Mouse (Mus musculus) forebrain, embryonic 13.5 days (tissue): ENCODE results near the gene Srbd1. TPM values are rescaled to one million over a fixed set of nuclear protein-coding genes. Genes with fewer than 3 reads are reported as not detected.

ENCODE experiments used
- ATAC-seq: fragments of 200-750 bp; cut with Nextera tagmentation; 2 replicates; pipeline ENCODE4 v1.8.0; 2017
- H3K27ac ChIP-seq: fragments of 300-500 bp; sonication (generic); 2 replicates; pipeline ENCODE4 v1.5.1; 2015; ENCODE audit warnings: inconsistent platforms, mild to moderate bottlenecking, moderate library complexity
- H3K27me3 ChIP-seq: fragments of 300-500 bp; sonication (generic); 2 replicates; pipeline ENCODE4 v1.6.1; 2015; ENCODE audit warnings: mild to moderate bottlenecking, inconsistent platforms
- H3K36me3 ChIP-seq: fragments of 300-500 bp; sonication (generic); 2 replicates; pipeline ENCODE4 v1.6.1; 2015; ENCODE audit warnings: mild to moderate bottlenecking, inconsistent platforms; ENCODE audit not compliant: poor library complexity, severe bottlenecking
- H3K4me1 ChIP-seq: fragments of 300-500 bp; sonication (generic); 2 replicates; pipeline ENCODE4 v1.6.1; 2015; ENCODE audit warnings: inconsistent platforms
- H3K4me2 ChIP-seq: fragments of 300-500 bp; sonication (generic); 2 replicates; pipeline ENCODE4 v1.6.1; 2015; ENCODE audit warnings: inconsistent platforms, mild to moderate bottlenecking, moderate library complexity
- H3K4me3 ChIP-seq: fragments of 300-500 bp; sonication (generic); 2 replicates; pipeline ENCODE4 v1.5.1; 2015; ENCODE audit warnings: mild to moderate bottlenecking, inconsistent platforms
- H3K9ac ChIP-seq: fragments of 300-500 bp; sonication (generic); 2 replicates; pipeline ENCODE4 v1.6.1; 2015; ENCODE audit warnings: mild to moderate bottlenecking, inconsistent platforms
- H3K9me3 ChIP-seq: fragments of 300-500 bp; sonication (generic); replicated peaks from 2 replicates; pipeline ENCODE4 v1.6.1; 2016; ENCODE audit warnings: inconsistent platforms
- WGBS: fragments of 180-500 bp; shearing (Covaris S2); methylation state at CpG from one replicate; pipeline ENCODE4 v1.1.7; 2015; 5-methylcytosine and 5-hydroxymethylcytosine counted together
- polyA plus RNA-seq: library from polyadenylated mRNA; unstranded; fragments of >200 nt; fragmentation: Nextera tagmentation; extraction: Ambion mirVana; gene quantifications from 2 replicates; pipeline ENCODE4 v1.2.1, GENCODE M21; 2015

Gene Srbd1
- polyA plus RNA-seq, 1 experiment from 2014 or later = 18.2 TPM

DNA sequence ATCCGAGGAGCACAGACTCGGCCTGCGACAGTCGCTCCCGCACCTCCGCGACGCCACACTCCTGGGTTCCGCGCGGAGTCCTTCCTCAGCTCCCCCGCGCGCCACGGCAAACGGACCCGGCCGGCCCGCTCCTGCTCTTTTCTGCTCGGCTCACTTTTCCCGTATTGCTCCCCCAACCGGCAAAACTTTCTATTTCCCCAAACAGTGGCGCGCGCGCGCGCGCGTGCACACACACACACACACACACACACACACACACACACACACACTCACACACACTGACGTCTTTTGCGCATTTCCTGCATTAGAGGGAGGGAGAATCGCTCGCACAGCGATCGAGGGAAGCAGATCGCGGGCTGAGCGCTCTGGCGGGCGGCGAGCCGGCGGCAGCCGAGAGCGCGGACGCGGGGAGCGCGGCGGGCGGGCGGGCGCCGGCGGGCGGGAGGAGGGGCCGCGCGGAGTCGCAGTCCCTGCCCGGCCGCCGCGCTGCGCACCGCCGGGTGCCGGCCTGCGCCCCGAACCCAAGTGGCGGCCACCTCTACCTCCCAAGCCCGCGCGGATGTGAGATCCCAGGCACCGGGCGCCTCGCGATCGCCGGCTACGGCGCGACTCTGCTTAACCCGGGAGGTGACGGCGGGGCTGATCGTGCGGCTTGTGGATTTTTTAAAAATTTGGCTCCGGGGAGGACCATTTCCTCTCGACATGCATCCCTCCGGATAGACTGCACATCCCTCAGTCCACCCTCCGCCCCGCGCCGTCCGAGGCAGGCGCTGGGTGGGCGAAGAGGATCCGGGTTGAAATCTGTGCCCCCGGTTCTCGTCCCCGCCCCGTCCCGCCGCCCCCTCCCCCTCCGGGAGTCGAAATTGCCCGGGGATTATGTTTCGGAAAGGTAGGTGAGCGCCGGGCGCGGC, 22.6 kb upstream of the Srbd1 start, which contains the start of gene Prkce:
Gene Prkce, plus strand, starts transcription at position 466 of the 911 bp plus-strand sequence.
- Histone ChIP-seq H3K4me2 (peak within 1 kb of the TSS; percentile 96), H3K36me3 (no peaks in the 10 kb centered on the region), H3K9ac (peak within 1 kb of the TSS; percentile 81), H3K4me1 (peaks cover 37% of the 10 kb centered on the region), H3K27ac (peak within 1 kb of the TSS; percentile 91), H3K27me3 (no peaks in the 10 kb centered on the region), H3K9me3 (no peaks in the 10 kb centered on the region), H3K4me3 (peak within 1 kb of the TSS; percentile 71)
- under 1% methylated on average over 98 of the region's 115 CpGs for WGBS
- ATAC-seq = peak; percentile 74

DNA sequence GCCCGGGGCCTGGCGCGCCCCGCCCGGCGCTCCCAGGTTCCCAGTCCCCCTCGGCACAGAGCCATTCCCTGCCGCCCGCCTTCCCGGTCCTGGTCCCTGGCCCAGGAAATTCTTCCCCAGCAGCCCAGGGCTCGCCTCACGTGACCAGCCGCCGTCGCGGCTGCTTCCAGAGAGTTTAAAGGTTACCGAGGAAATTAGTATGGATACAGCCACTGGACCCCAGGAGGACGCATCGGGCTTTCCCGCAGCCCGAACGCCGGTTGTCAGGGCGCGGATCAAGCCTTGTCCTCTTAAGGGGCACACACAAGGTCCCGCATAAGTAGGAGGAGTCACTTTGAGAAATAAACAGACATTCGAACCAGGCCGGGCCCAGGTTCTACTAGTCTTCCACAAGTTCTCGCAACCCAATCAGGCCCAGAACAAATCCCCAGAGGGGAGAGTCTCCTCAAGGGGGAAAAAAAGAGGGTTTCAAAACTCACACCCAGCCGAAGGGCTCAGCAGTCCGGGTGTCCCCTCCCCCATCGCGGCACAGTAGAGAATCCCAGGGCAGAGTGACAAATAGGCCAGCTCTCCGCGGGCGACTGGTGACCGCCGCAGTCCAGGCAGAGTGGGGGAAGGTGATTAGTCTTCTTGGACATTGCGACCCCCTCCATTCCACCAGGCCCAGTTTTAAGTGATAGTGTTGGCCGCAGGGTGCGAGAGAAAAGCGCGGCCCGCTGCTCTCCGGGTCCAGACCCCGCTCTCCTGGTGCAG, 21.8 kb upstream of the Srbd1 start:
- Histone ChIP-seq H3K27ac (peak overlapping the region; percentile 91), H3K4me1 (peaks cover 37% of the 10 kb centered on the region), H3K36me3 (no peaks in the 10 kb centered on the region), H3K9ac (peak overlapping the region; percentile 81), H3K4me2 (peak overlapping the region; percentile 96), H3K9me3 (no peaks in the 10 kb centered on the region), H3K4me3 (peak overlapping the region; percentile 71), H3K27me3 (no peaks in the 10 kb centered on the region)
- ATAC-seq = peak; percentile 37
- under 1% methylated on average over 43 of the region's 46 CpGs for WGBS

DNA sequence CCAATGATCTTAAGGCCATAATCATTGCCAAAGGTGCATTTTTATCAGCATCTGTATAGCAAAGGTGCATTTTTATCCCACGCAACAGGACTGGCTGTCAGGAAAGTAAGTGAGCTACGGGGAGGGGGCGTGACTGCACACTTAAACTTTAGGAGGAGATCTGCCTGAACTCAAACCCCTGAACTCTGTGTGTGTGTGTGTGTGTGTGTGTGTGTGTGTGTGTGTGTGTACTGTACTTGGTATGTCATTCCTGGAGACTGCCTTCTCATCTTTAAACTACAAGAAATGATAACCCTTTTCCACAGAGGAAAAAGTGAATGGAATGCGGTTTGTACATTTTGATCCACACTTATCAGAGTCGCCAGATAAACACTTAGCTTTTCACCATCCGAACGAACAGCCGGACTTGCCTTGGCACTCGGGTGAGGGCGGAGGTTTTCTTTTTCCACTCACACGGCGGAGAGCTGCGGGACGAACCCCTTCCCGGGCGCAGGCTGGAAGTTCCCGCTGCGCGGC, 21.1 kb upstream of the Srbd1 start:
- Histone ChIP-seq H3K4me1 (peaks cover 36% of the 10 kb centered on the region), H3K27me3 (no peaks in the 10 kb centered on the region), H3K9ac (peak overlapping the region; percentile 81), H3K27ac (peak overlapping the region; percentile 91), H3K4me3 (peak overlapping the region; percentile 71), H3K4me2 (peak overlapping the region; percentile 96), H3K36me3 (no peaks in the 10 kb centered on the region), H3K9me3 (no peaks in the 10 kb centered on the region)
- WGBS = 2% methylated on average over 19 of the region's 19 CpGs
- ATAC-seq = no peak

DNA sequence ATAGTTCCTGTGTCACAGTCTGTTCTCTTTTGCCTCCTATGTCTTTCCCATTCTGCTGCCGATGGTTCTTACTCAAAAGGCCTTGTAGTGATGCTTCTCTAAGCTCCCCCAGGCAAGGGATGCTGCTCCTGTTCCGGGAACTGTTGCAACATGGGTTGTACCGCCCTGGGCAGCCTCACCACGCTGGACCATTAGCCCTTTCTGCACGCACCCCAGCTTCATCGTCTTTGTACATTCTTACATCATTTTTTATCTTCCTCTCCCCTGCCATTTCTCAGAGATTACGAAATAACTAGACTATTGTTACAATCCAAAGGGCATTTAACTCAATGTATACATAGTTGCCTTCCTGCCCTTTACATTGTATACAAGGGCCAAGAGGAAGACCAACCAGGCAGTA, 19.4 kb upstream of the Srbd1 start:
- Histone ChIP-seq H3K36me3 (no peaks in the 10 kb centered on the region), H3K27me3 (0 out of 2 replicates have a peak, but pooled peaks cover 3% of the 10 kb centered on the region), H3K9ac (no peak overlapping the region), H3K4me3 (no peak overlapping the region), H3K9me3 (no peaks in the 10 kb centered on the region), H3K4me2 (no peak overlapping the region), H3K27ac (no peak overlapping the region), H3K4me1 (peaks cover 20% of the 10 kb centered on the region)
- no peak for ATAC-seq
- 81% methylated on average over 7 of the region's 7 CpGs for WGBS

DNA sequence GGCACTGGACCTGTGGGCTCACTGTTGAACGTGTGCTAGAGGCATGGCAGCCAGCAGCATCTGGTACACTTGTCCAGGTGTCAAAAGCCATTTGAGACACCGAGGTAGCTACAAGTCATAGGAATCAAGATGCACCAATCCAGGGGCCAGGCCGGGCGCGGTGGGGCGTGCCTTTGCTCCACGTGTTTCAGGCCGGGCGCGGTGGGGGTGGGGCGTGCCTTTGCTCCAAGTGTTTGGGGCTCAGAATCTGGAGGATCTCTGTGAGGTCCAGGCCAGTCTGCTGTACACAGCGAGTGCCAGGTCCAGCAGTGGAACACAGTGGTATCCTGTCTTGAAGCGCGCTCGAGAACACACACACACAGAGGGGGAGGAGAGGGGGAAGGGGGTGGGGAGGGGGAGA, 17.7 kb upstream of the Srbd1 start:
- H3K27me3 ChIP-seq = 0 out of 2 replicates have a peak, but pooled peaks cover 3% of the 10 kb centered on the region
- no peak overlapping the region for H3K9ac ChIP-seq
- no peaks in the 10 kb centered on the region for H3K36me3 ChIP-seq
- H3K4me3 ChIP-seq = no peak overlapping the region
- H3K27ac ChIP-seq = no peak overlapping the region
- peaks cover 8% of the 10 kb centered on the region for H3K4me1 ChIP-seq
- WGBS = 47% methylated on average over 15 of the region's 15 CpGs
- H3K9me3 ChIP-seq = no peaks in the 10 kb centered on the region
- no peak overlapping the region for H3K4me2 ChIP-seq
- ATAC-seq = no peak

DNA sequence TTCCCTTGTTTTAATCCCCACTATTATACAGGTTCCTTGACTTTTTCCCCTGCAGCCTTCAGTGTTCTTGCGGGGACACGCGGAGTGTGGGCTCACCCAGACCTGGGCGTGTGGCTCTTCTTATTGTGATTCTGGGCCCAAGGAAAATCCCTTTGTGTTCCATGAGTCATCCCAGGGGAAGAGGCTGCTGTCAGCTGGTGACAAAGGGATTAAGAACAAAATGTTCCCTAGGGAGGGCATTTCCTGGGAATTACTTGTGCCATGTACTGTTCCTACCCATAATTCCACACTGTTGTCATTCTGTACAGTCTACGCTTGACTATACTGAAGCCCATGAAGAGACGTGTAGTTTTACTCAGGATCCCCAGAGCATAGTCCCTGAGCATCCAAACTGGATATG, 12.0 kb upstream of the Srbd1 start:
- H3K9ac ChIP-seq = no peak overlapping the region
- H3K27ac ChIP-seq = no peak overlapping the region
- H3K4me1 ChIP-seq = no peaks in the 10 kb centered on the region
- no peak overlapping the region for H3K4me2 ChIP-seq
- peaks cover 6% of the 10 kb centered on the region; the same call in 1 of the 2 replicates for H3K9me3 ChIP-seq
- 78% methylated on average over 6 of the region's 6 CpGs for WGBS
- 0 out of 2 replicates have a peak, but pooled peaks cover 3% of the 10 kb centered on the region for H3K27me3 ChIP-seq
- no peak for ATAC-seq
- no peak overlapping the region for H3K4me3 ChIP-seq
- H3K36me3 ChIP-seq = no peaks in the 10 kb centered on the region

DNA sequence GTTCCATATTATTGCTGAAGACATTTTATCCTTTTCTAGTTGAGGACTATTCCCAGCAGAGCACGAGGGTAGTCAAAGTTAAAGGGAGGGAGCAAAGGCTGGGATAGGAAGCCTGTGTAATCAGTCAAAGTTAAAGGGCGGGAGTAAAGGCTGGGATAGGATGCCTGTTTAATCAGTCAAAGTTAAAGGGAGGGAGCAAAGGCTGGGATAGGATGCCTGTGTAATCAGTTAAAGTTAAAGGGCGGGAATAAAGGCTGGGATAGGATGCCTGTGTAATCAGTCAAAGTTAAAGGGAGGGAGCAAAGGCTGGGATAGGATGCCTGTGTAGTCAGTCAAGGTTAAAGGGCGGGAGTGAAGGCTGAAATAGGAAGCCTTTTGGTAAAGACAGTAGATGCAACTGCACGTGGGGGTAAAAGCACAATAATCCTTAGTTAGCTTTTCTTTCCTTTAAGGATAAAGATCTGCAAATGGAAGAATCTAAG, 5.9 kb upstream of the Srbd1 start:
- H3K4me3 ChIP-seq = no peak overlapping the region
- peaks cover 6% of the 10 kb centered on the region; the same call in 1 of the 2 replicates for H3K9me3 ChIP-seq
- WGBS = 19% methylated on average over 5 of the region's 5 CpGs
- no peaks in the 10 kb centered on the region for H3K36me3 ChIP-seq
- no peak overlapping the region for H3K4me2 ChIP-seq
- H3K4me1 ChIP-seq = peaks cover 2% of the 10 kb centered on the region
- peak; percentile 97 for ATAC-seq
- no peak overlapping the region for H3K27ac ChIP-seq
- H3K9ac ChIP-seq = no peak overlapping the region
- no peaks in the 10 kb centered on the region for H3K27me3 ChIP-seq

DNA sequence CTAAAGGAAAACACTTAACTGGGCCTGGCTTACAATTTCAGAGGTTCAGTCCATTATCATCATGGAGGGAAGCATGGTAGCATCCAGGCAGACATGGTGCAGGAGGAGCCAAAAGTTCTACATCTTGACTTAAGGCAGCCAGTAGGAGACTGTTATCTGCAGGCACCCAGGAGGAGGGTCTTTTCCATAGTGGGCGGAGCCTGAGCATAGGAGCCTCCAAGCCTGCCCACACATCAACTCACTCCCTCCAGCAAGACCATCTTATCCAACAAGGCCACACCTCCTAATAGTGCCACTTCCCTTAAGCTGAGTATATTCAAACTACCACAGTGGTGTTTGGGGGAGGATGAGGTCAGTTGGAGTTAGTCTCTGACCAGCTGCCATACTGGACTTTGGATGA, 4.8 kb upstream of the Srbd1 start:
- Histone ChIP-seq H3K27ac (no peak overlapping the region), H3K36me3 (no peaks in the 10 kb centered on the region), H3K9ac (no peak overlapping the region), H3K4me1 (peaks cover 7% of the 10 kb centered on the region), H3K4me2 (no peak overlapping the region), H3K4me3 (no peak overlapping the region), H3K9me3 (peaks cover 6% of the 10 kb centered on the region; the same call in 1 of the 2 replicates), H3K27me3 (no peaks in the 10 kb centered on the region)
- 100% methylated on average over 1 of the region's 1 CpGs for WGBS
- ATAC-seq = no peak

DNA sequence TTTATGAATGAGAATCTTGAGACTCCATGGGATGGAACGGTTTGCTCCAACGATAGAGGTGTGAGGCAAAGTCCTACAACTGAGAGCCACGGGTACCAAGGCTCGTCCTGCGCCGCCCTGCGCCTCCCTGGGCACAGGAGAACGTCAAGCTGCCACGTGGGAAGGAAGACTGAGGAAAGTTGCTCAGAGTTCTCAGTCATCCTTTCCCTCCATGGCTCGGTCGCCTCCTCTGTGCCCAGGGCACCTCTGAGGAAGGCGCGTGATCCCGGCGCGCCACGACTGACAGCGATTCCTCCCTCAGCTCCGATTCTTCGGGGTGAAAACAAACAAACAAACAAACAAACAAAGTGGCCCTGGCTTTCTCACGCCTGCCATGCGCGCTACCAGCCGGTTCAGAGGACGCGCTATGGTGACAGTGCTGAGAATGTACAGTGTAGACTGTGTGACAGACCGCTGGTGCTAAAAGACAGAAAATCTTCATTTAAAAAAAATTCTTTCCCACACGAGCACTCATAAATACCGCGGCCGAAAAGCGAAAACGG, 367 bp downstream of the Srbd1 start:
- H3K36me3 ChIP-seq = peaks cover 18% of the 10 kb centered on the region
- no peaks in the 10 kb centered on the region for H3K27me3 ChIP-seq
- ATAC-seq = peak; percentile 87
- under 1% methylated on average over 33 of the region's 33 CpGs for WGBS
- H3K9me3 ChIP-seq = no peaks in the 10 kb centered on the region
- peak overlapping the region; percentile 83 for H3K9ac ChIP-seq
- H3K27ac ChIP-seq = no peak overlapping the region
- H3K4me1 ChIP-seq = peaks cover 17% of the 10 kb centered on the region
- peak overlapping the region; percentile 77 for H3K4me3 ChIP-seq
- H3K4me2 ChIP-seq = peak overlapping the region; percentile 97

DNA sequence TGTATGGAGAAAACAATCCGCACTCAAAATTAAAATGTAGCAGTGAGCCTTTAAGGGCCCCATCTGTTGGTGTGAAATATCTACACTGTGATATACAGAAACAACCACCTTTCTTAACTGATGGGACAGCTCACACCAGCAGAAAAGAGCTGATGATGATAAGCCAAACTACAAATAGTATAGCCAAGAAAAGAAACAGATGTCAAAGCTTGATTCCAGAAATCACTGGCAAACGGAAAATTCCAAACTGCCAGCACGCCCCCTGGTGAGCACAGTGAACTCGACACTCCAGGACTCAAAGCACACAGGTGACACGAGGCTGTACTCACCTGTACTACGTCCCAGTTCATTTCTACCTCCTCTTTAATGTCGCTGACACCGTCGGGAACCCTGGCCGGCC, 9.1 kb downstream of the Srbd1 start:
- 80% methylated on average over 10 of the region's 10 CpGs for WGBS
- Histone ChIP-seq H3K9me3 (no peaks in the 10 kb centered on the region), H3K36me3 (peaks cover 76% of the 10 kb centered on the region), H3K4me3 (no peak overlapping the region), H3K4me2 (no peak overlapping the region), H3K27me3 (no peaks in the 10 kb centered on the region), H3K27ac (no peak overlapping the region), H3K9ac (no peak overlapping the region), H3K4me1 (no peaks in the 10 kb centered on the region)
- no peak for ATAC-seq

DNA sequence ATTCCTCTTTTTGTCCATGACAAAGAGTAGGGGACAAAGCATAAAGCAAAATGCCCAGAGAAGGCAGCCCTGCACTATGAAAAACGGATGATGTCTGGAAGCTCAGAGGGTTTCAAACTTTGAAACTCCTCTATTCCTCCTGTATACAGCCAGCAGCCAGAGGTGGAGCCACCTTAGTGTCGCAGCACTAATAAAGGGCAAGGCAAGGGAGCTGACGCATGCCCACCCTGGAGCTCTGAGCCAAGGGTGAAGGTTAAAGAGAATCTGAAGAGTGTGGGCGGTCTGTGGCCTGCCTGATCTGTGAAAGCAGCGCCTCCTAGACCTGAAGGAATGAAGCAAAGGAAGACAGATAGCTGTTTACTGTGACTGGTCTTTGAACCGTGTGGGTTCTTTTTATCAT, 10.5 kb downstream of the Srbd1 start:
- 90% methylated on average over 6 of the region's 6 CpGs for WGBS
- Histone ChIP-seq H3K9me3 (no peaks in the 10 kb centered on the region), H3K36me3 (peaks cover 75% of the 10 kb centered on the region)

More for the DNA sequence above, 10.5 kb downstream of the Srbd1 start:
- no peak for ATAC-seq
- Histone ChIP-seq H3K9ac (no peak overlapping the region), H3K4me2 (no peak overlapping the region), H3K27ac (no peak overlapping the region), H3K4me1 (no peaks in the 10 kb centered on the region), H3K4me3 (no peak overlapping the region), H3K27me3 (no peaks in the 10 kb centered on the region)
